Mouse (Mus musculus): ENCODE results near the gene Wdr6. TPM values are rescaled to one million over a fixed set of nuclear protein-coding genes. Genes with fewer than 3 reads are reported as not detected.
"Not testable (repeated sequence)": the region's sequence is repeated elsewhere in the genome, so short reads cannot be mapped to it uniquely, and the experiment has no call there.

The Wdr6 gene
- 10 to 100 TPM in 1 of 2 experiments, 1 to 10 TPM in 1; 6.9 to 10.4 TPM for total RNA-seq (2021)
- long read RNA-seq, experiment 1, full-length matches to known transcripts: 13 of 16 reads
- long read RNA-seq, experiment 1, partial matches to known transcripts: 3 of 16 reads
- long read RNA-seq, experiment 1, other reads (novel, unspliced or antisense): 0 of 16 reads
- long read RNA-seq, experiment 2, full-length matches to known transcripts: 15 of 21 reads
- long read RNA-seq, experiment 2, partial matches to known transcripts: 5 of 21 reads
- long read RNA-seq, experiment 2, other reads (novel, unspliced or antisense): 1 of 21 reads

DNA sequence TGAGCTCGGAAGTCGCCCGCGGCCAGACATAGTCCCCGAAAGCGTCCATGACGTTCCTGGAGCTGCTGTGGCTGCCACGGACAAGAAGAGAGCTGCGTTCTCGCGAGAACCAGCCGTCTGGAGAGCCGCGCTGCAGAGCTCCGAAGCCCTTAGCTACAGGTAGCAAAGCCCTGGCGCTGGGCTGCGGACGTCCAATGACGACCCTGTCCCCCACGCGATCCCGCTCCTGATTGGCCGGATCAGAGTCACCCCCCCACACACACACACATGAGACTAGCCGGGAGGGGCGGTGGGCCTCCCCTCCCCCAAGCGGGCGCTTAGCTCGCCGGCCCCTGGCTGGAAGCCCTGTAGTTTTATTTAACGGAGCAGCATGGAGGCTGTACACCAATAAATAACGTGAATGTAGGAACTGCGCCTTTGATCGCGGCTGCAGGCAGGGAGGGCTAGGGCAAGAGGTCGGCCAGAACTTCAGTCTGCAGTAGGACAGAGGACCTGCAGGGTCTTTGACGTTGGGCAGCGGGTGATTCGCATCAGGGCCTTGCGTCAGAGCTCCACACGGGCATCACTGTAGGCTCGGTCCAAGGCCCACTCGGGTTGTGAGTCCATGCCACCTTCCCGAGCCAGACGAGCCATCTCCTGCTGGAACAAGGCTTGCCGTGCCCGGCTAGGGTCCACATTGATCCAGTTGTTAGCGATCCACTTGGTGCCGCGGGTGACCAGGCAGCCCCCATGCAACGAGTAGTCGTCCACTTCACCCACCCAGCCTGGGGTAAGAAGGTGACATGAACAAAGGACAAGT, at the start of gene Wdr6:
Gene Wdr6 (minus strand): TSS at position 195 of the 799 bp plus-strand sequence.
- intact Hi-C loops (cut with DNase I; ENCODE audit: low total_unique reads): no loop called here
- DNase-seq: peak; percentile 94

DNA sequence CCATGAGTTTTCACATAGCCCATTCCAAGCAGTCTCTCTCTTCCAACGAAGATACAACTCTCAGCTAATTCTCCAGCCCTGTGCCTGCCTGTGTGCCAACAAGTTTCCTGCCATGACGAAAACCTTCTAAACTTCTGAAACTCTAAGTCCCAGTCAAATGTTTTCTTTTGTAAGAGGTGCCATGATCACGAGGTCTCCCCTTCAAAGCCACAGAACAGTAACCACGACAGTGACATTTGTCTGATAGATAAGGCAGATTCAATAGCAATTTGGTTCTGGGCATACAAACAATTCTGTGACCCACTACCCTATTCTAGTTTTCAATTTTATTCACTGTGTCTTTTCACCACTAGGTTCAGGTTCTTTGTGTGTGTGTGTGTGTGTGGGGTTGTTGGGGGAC, 49.6 kb upstream of the Wdr6 start:
- intact Hi-C loops (cut with DNase I; ENCODE audit: low total_unique reads): no loop called here
- DNase-seq: no peak

DNA sequence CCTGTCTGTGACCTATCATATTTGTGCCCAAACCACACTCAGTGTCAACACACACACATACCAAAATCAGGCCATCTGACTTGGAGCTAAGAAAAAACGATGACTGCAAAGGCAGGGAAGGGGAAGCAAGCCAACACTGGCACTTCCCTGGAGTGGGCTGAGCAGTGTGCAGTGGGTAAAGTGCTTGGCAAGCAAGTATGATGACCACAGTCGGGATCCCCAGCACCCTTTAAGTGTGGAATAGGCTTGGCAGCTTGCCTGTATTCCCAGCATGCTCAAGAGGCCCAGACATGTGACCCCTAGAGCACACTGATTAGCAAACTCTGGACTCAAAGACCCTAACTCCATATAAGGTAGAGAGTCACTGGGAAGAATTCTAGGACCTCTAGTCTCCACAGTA, 48.0 kb upstream of the Wdr6 start:
- DNase-seq: peak; percentile 9
- intact Hi-C loops (cut with DNase I; ENCODE audit: low total_unique reads): no loop called here

DNA sequence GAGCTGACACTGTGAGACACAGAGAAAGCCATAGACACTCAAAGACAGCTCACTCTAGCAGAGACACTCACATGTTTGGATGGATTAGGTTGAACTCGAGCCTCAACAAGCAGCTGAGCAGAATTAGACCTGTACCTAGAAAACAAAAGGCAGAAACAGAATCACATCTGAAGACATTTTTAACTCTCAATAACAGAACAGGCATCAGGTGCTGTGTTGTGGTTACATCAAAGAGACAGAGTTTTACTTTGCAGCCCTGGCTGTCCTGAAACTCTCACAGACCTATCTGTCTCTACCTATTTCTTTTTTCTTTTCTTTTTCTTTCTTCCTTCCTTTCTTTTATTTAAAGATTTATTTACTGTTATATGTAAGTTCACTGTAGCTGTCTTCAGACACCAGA, 38.8 kb upstream of the Wdr6 start:
- intact Hi-C loops (cut with DNase I; ENCODE audit: low total_unique reads): no loop called here

DNA sequence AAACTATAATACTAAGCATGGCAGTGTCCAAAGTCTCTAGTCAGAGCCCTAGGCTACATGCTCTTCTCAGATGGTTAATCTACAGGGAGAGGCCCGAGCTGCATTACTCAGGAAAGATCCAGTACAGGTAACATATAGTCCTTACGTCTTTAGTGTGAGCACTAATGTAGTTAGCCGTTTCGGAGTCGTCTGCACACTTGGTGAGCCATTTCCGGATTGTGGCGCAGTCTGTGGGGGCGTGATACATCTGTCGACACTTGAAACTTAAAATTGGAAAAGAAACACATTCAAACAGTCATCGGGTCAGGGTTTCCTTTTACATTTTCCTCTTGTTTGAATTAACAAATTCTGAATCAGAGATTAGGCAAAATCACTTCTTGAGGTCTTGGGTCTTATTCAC, 32.9 kb upstream of the Wdr6 start:
- DNase-seq: no peak
- intact Hi-C loops (cut with DNase I; ENCODE audit: low total_unique reads): no loop called here

More for the DNA sequence above, 38.8 kb upstream of the Wdr6 start:
- no peak for DNase-seq

DNA sequence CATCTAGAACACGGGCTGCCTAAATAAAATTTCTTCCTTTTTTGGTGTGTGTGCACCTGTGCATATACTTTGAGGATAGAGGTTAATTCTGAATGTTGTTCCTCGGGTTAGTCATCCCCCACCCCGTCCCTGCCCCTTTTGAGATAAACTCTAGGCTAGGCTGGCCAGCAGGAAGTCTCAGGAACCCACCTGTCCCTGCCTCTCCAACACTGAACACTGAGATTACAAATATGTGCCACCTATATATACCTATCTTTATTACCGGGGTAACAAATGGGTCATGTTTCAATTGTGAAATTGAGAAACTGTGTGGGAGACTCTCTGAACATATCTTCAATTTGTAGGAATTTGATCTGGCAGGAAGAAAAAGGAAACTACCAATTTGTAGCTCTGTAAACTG, 30.4 kb upstream of the Wdr6 start:
- no peak for DNase-seq
- intact Hi-C loops (cut with DNase I; ENCODE audit: low total_unique reads): no loop called here

DNA sequence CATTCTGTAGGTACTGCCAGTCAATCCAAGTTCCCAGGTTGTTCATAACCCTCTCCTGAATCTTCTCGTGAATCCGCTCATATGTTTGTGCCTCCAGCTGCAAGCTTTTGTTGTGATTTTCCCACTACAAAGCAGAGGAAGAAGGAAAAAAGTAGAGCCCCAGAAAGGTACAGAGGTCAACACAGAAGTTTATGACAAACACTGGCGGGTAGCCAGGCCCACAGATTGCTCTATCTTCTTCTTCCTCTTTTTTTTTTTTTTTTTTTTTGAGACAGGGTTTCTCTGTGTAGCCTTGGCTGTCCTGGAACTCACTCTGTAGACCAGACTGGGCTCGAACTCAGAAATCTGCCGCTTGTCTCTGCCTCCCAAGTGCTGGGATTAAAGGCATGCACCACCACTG, 29.4 kb upstream of the Wdr6 start:
- DNase-seq; intact Hi-C loops (cut with DNase I; ENCODE audit: low total_unique reads): not testable (repeated sequence)

DNA sequence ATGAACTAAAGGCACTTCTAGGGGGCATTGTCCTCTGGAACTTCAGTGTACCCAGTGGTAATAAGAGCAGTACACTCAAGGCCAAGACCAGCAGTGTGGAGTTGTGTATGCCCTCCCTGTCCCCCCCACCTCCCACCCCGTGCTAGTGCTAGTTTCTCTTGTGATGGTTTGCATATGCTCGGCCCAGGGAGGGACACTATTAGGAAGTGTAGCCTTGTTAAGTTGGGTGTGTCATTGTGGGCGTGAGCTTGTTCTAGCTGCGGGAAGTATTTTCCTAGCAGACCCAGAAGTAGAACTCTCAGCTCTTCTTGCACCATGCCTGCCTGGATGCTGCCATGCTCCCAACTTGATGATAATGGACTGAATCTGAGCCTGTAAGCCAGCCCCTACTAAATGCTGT, 23.4 kb upstream of the Wdr6 start:
- intact Hi-C loops (cut with DNase I; ENCODE audit: low total_unique reads): no loop called here
- DNase-seq: no peak

DNA sequence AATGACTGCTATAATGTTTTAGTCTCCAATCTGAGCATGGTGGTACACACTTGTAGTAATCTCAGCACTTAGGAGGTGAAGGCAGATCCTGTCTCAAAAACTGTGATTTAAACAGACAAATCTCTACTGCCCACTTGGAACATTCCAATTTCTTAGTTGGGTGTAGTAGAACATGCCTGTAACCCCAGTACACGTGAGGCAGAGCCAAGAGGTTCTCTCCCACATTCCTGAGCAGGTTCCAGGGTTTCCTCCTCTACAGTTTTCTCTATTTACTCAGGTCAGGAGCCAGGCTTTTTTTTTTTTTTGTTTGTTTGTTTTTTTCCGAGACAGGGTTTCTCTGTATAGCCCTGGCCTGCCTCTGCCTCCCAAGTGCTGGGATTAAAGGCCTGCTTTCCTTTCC, 21.5 kb upstream of the Wdr6 start:
- intact Hi-C loops (cut with DNase I; ENCODE audit: low total_unique reads): no loop called here
- DNase-seq: no peak

DNA sequence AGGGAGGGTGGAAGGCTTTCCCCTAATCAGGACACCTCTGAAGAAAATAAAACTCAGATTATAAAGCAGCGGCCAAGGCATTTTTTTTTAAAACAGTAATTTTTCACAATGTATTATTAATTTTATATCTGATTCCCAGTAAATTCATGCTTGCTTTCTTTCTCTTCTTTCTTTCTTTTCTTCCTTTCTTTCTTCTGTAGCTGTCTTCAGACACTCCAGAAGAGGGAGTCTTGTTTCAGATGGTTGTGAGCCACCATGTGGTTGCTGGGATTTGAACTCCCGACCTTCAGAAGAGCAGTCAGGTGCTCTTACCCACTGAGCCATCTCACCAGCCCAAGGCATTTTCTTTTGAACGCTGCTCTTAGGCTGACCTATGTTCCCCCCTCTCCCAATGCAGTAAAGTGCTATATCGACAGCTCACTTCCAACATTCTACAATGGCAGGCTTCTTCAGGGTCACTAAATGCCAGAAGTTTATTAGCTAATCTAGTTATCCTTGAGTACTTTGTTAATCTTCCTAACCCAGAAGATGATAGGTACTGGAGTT, 20.6 kb upstream of the Wdr6 start:
- intact Hi-C loops (cut with DNase I; ENCODE audit: low total_unique reads): no loop called here

DNA sequence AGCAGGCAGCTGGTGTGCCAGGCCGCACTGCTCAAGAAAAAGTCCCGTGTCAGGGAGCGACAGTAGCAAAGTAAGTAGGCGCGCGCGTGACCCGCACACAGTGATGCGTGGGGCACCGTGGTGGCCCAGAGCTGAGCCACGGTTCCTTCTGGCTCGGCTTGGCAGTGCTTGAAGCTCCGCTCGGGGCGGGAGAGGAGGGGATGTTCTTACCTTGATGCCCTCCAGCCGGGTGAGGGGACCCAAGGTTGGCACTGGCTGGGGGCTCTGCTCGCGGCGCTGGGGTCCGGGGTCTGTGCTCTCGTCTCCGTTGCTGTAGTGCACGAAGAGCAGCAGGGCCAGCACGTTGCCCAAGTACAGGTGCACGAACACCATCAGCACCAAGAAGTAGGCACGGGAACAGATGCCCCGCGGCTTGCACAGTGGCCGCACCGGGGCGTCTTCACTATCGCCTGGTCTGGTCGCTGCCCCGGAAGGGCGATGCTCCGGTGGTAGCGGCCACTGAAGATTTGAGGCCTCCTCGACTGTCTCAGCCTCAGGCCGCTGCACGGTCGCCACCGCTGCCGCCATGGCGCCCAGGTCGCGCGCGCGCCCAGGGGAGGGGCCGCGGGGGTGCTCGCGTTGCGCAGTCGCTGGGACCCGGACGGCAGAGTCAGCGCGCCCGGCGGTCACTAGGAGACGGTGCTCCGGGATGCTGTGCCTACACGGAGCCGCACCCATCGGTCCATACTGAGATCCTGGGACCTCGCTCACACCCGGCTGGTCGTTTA, 18.6 kb upstream of the Wdr6 start, which contains the start of gene P4htm:
Gene P4htm (minus strand): TSS at position 670 of the 767 bp plus-strand sequence.
- DNase-seq: peak; percentile 75
- intact Hi-C loops (cut with DNase I; ENCODE audit: low total_unique reads): no loop called here

More for the DNA sequence above, 20.6 kb upstream of the Wdr6 start:
- no peak for DNase-seq

DNA sequence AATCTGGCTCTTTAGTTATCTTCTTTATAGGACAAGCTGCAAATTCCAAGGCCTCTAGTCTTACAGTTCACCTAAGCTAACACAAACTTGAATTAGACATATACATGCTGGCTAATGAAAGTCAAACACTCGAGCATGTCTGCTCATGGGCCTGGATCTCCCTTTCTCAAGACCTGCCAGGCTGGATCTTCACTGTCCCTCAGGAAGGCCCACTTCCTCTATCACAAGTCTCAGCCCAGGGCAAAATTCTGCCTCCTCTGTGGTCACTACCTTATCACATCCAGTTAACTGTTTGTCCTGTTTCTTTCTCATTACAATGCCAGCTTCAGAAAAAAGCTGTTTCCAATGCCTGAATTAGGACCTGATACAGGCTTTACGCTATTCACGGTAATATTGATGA, 15.8 kb upstream of the Wdr6 start:
- no peak for DNase-seq
- intact Hi-C loops (cut with DNase I; ENCODE audit: low total_unique reads): no loop called here

DNA sequence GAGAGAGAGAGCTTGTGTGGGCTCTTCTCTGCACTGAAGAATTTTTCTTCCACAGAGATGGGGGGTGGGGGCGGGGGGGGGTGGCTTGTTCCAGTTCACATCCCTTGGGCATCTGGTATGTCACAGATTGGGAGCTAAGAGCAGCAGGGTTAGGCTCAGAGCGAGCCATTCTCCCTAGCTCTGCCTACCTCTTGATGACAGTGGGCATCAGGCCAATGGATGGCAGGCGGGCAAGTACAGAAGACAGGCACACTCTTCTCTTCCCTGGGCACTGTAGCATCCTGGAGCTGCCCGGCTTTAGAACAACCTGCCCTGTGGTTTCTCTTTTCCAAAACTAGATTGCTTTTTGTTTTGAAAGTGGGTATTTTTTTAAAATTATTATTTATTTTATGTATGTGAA, 12.9 kb upstream of the Wdr6 start:
- intact Hi-C loops (cut with DNase I; ENCODE audit: low total_unique reads): no loop called here
- DNase-seq: no peak

DNA sequence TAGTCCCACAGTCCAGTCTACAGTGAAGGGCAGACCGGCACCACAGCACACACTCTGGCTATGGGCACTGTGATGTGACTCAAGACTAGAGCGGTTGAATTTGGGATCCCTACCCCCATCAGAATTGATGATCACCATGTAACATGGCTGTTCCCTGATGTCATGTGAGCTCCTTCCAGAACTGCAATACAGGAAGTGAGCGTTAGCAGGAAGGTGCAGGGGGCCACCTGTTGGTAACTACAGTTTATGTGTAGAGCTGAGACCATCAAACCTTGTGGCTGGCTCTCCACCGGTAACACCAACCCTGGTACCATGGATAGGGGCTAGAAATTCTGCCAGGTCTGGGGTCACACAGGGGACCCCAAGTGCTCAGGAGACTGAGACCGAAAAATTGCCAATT, 10.7 kb upstream of the Wdr6 start:
- intact Hi-C loops (cut with DNase I; ENCODE audit: low total_unique reads): no loop called here
- DNase-seq: no peak

DNA sequence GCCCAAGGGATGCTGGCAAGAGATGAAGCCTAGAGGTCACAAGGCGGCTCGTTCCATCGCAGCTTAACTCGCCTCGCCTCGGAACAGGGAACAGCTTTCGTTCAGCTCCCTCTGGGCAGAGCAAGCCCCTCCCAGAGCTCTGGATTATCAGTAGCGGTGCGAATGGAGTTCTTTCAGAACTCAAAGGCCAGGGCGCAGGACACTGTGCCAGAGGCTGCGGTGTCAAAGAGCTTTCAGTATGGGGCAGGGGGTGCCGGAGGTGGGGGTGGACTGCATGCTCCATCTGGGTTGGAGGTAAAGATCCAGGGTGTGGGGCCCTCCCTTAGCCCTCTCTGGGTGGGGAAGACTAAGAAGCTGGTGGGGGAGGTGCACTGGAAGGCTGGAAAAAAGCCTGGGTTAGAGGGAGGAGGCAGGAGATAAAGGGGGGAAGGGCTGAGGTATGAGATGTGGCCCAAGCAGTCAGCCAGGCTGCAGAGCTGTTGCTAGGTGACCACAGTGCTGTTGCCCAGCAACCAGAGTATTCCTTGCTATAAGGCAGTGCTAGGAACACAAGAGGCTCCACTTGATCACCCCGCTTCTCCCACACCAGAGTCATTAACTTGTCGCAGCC, 9.1 kb upstream of the Wdr6 start:
- DNase-seq: peak; percentile 64
- intact Hi-C loops (cut with DNase I; ENCODE audit: low total_unique reads): no loop called here

DNA sequence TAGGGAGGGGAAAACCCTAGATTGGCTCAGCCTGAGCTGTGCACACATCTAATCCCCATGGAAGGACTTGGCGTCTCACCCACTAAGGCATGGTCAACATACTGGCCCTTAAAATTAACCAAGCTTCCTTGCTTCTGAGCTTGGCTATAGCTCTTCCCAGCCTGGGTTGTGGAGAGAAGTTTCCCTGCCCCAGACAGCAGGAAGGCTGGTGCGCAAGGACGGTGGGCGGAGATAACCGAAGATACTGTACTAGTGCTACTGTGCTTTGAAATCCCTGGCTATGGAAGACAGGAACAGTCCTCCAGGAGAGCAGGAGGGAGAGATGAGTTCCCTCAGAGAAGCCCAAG, 778 bp upstream of the Wdr6 start:
- intact Hi-C loops (cut with DNase I; ENCODE audit: low total_unique reads): no loop called here
- no peak for DNase-seq

DNA sequence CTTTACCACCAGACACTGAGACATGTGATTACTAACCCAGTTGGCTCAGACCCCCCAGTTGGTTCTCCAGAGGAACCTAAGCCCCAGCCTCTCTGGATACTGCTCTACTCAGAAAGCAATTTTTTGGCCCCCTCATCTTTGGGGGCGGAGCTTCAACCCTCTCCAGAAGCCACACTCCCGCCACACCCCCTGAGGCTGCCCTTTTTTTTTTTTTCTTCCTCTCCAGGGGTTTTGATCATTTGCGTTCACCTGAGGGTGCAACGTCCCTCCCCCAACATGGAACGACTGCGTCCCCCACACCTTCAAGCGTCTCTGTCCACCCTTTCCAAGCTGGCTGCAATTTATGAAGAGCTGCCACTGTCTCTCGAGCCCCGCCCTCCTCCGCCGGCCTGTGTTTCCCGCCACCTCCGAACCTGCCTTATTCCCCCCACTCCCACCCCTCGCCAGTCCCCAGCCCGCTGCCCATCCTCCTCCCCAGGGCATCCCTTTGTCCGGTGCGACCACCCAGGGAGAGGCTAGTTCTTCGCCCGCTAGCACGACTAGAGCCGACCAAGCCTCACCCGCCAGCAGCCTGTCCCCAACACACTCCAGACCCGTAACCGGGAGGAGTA, 500 bp downstream of the Wdr6 start:
- DNase-seq: peak; percentile 72
- intact Hi-C loops (cut with DNase I; ENCODE audit: low total_unique reads): no loop called here

DNA sequence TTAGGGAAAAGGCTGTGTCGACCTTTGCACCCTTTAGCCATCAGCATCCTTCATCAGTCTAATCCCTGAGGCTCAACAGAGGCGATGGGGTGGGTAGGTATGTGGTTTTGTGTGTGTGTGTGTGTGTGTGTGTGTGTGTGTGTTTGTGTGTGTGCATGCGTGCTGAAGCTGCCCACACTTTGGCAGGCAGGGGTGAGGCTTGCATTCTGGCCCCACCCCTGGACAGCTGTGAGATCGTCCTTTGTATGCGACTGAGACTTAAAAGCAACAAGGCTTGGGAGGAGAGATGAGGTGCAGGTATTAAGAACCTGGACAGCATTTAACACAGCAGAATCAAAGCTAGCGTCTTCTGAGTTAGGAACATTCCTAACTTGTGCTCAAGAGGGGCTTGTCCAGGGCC, 1.5 kb downstream of the Wdr6 start:
- no peak for DNase-seq
- intact Hi-C loops (cut with DNase I; ENCODE audit: low total_unique reads): no loop called here

All from gastrocnemius, postnatal 14 days (tissue).